Mouse (Mus musculus): ENCODE results near the gene Nudt15. TPM values are rescaled to one million over a fixed set of nuclear protein-coding genes. Genes with fewer than 3 reads are reported as not detected.

Nudt15 gene
- total RNA-seq, 2 experiments from 2014 or later = 6.8 to 7.1 TPM

- DNase-seq = no peak
Measured at GRCm38 (mm10) chr14:73470593-73470992, 77.4 kb downstream of the Nudt15 start.

- DNase-seq = no peak
Measured at GRCm38 (mm10) chr14:73469506-73469905, 78.5 kb downstream of the Nudt15 start.

Other genes starting within 250 kb of the Nudt15 start
- 10 to 100 TPM; 24.7 to 31.0 TPM for gene Rb1, start 222.4 kb downstream of the Nudt15 start, total RNA-seq (2021)
- gene Itm2b, start 163.0 kb downstream of the Nudt15 start, total RNA-seq (2021) = 100 to 1,000 TPM; 408 to 439 TPM
- gene Med4, start 38.2 kb downstream of the Nudt15 start, total RNA-seq (2021) = 10 to 100 TPM; 19.4 to 19.5 TPM
- 100 to 1,000 TPM; 410 to 502 TPM for gene Sucla2, start 22.9 kb downstream of the Nudt15 start, total RNA-seq (2021)
- gene Gm21750, start 113.0 kb upstream of the Nudt15 start, total RNA-seq (2021) = not detected

Measured in gastrocnemius, postnatal 10 days (tissue).